Mouse (Mus musculus) NIH3T3 (cell line): ENCODE results near the gene Tns3.

Experiments used
- DNase-seq: peaks from one replicate; pipeline ENCODE4 v3.0.0-alpha.2; 2012; ENCODE audit warnings: low read depth

Gene Tns3

DNA sequence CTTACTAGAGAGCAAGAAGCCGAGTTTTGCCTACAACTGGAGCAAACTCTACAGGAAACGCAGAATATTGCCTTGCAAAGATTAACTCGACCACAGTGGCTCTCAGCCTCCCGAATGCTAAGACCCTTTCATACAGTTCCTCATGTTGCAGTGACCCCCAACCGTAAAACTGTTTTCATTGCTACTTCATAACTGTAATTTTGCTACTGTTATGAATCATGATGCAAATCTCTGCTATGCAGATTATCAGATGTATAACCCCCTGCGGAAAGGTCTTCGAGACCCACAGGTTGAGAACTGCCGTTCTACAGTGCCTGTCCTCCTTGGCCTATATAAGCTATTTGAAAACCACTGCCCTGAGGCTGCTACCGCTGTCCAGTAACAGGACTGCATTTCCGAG, 46.0 kb downstream of the Tns3 start:
- DNase-seq: no peak

DNA sequence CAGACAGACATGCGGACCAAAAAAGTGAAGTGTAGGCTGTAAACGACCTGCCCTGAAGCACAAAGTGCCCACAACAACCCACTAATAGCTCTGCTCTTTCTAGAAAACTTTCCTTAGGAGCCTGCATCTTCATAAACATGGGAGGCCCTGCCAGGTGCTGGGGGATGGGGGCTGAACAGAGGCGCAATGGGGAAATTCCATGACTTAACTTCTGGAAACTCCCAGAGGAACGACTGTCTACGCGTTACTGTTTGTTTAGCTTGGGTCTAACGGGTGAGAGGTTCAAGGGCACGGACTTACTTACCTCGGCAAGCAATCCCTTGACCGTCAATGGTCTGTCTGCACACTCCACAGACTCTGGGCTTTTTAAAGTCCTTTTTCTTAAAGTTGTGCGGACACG, 48.9 kb downstream of the Tns3 start:
- peak; percentile 31 for DNase-seq

DNA sequence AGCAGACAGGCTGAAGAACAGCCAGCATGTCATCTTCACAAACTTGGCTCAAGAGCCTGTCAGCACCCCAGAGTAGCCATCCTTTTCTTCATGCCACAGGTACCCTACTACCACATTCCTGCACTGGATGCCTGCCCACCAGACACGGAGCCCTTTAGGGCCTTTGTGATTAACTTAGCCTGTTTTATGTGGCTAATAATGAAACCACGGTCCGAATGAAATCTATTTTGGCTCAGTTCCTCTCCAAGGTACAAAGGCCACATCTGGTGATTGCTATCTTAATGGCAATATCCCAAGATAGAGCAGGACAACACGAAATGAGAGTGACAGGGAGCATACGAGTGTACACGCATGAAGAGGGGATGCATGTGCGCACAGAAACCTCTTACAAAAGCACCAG, 53.9 kb downstream of the Tns3 start:
- DNase-seq: no peak

DNA sequence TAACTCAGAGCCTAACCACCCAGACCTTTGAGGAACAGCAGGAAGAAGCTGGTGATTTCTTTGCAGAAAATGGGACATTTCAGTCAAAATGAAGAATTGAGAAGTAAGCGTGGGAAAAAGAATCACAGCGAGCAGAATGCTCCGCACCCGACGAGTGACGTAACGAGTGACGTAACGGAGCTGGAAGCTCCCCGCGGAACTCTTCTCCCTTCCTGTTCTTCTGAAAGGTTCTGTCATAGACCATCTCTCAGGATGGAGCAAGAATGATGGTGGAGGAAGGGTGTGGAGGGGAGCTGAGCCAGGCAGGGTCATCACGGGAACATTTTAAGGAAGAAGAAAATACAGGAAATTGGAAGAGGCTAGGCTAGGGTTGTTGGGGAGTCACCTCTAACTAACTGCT, 54.5 kb downstream of the Tns3 start:
- DNase-seq: no peak

DNA sequence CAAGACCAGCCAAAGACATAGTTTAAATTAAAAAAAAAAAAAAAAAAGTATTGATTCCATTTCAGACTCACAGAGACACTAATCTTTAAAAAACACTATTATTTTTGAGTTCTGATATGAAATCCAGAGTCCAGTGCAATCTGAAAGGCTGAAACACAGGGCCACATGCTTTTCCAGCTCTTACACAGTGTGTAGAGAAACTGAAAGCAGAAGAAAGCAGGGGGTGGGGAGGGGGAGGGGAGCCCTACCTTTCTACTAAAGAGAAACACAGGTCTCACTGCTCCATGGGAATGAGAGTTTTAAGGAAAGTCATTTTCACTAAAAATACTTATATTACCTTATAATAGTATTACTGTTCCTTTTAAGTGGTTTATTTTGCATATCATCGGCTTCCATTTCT, 57.2 kb downstream of the Tns3 start:
- no peak for DNase-seq

DNA sequence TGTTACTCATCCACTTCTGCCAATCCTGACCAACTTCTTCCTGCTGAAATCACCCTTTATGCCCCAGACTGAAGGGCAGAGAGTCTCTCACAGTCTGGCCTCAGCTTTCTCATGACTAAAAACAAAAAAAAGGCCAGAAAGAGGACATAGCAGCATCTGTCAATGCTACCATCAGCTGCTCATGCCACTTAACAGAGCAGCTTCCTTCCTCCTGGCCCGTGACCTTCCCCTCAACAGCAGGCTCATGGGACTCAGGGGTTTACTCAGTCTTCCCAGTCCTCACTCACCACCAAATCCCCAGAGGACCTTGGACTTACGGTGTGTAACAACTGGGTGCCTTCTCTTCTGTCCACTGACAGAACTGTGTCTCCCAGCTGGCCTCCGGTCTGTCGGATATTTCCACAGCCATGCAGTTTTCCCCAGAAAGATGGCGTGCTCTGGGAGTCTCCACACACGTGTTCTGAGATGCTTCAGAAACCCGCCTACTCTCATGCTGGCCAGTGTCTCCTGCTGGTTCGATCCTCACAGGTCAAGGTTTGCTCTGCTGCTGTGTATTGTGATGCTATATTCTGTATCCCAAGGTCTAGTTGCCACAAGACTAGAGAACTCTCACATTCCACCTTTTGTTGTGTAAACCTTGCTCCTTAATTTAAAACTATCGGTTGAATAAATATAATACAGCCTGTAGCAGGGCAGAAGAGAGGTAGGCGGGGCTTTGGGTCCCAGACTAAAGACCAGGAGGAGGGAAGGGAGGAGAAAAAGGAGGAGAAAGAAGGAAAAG, 59.4 kb downstream of the Tns3 start:
- no peak for DNase-seq

DNA sequence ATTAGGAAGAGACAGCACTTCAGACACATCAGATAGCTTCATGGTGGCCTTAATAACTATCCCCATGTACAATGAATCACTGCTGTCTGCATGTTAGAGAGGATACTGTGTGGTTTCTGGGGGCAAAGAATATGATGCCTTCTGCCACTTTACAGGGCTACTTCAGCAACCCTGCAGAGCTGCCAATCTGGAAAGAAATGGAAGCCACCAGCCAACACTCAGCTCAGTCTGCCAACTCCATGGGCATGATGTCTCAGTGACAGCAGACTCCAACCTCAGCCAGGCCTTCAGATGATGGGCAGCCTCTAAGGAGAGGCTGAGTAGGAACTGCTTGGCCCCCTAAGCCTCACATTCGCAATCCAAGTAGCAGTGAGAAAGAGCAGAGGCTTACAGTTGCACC, 61.7 kb downstream of the Tns3 start:
- DNase-seq: no peak

DNA sequence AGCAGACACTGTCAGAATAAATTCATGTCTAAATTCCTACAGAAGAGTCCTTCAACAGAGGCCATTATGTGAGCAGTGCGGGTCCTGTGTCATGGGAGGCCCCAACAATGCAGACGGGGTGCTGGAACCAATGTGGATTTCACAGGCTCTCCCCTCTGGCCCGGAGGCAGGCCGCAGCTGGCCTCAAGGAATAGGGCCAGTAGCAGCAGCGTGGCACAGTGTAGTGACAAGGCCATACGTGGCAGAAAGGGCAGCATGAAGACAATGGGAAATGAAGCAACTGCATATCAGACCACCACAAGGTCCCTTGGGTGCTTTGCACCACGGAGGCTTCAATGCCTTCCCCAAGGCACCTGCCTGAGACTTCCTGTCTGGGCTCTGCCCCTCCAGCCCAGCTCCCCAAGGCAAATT, 62.9 kb downstream of the Tns3 start:
- DNase-seq: no peak

DNA sequence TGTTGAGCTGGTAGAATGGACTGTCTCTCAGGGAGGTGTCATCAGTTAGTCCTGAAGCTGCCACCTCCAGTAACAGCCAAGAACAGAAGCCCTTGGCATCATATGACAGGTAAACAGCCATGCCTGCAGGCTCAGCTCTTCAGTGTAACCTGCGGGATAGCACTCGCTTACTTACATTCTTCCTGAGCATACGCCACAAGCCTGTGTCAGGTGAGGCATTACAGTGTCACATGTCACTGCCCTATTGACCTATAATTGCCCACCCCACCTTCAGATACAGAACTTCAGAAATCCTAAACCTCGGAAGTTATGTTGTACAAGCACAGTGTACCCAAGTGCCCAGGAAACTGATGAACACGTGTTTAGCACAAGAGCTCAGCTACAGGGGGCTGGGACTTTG, 68.7 kb downstream of the Tns3 start:
- no peak for DNase-seq

DNA sequence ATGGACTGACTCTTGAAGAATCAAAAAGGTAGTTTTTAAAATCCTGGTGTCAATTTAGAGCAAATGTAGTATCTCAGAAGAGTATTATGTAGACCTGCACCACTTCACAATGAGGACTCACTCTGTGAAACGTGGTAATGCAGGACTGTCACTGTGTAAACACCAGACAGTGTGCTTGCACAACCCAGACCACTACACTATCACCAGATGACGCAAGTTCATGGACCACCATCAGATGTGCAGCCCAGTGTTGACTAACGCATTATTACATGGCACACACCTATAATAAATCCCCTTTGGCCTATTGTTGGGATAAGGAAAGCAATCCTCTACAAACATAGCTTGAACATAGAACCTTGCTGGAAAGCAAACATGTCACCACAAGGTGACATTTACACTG, 71.2 kb downstream of the Tns3 start:
- DNase-seq: no peak

DNA sequence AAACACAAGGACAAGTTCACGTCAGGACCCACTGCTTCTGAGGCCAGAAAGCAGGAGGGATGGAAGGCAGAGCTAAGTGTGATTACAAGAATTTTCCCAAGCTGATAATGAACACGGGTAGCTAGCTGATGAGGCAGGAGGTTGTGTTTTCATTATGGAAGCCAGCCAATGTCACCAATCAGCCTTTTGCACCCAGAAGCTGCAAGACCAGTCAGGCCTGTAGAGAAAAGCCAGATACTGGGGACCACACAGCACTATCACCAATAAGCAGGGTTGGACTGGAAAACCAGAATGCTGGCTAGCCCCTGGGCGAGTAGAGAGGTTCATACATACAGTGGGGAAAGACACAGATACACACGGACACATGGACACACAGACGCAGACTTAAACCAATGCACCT, 73.1 kb downstream of the Tns3 start:
- no peak for DNase-seq

DNA sequence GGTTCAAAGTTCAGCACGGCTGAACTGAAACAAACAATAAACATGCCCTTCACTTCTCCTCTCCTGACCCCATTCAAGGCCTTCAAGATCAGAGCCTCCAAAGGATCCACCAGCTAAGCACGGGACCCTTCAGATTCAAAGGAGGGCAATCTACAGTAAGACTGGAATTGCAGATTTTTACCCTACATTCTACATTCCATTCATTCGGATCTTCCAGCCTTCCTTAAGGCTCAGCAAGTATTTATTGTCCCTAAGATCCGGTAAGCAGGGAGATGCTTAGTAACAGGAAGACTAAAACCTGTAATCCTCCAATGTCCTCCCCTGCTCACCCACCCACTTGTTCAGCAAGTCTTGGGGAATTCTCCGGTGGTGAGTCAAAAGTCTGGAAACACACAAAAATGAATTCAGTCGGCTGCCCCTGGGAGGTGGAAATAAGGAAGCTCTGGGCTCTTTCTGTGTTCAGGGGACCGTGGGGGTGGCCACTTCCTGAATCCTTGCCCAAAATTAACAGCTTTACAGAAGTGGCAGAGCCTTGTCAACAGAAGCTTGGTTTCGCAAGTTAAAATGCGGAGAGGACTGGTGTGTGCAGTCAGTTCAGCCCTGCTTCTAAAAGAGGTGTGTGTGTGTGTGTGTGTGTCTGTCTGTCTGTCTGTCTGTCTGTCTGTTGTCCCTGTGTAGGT, 75.0 kb downstream of the Tns3 start:
- peak; percentile 74 for DNase-seq

DNA sequence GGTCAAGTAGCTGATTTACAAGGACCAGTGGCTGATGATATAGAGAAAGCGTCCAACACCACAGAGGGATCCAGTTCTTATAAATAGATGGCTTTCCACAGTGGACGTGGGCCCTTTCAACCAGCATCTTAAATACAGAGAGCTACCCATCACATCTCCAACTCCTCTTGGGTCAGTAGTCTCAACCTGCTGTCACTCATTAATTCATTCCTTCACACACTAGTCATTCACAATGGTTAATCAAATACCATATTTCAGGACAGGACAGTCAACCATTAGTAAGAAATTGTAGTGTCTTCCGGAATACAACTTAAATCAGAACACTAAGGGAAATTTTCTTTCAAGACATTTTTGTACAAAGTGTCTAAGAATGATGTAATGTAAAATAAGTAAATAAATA, 76.4 kb downstream of the Tns3 start:
- no peak for DNase-seq

DNA sequence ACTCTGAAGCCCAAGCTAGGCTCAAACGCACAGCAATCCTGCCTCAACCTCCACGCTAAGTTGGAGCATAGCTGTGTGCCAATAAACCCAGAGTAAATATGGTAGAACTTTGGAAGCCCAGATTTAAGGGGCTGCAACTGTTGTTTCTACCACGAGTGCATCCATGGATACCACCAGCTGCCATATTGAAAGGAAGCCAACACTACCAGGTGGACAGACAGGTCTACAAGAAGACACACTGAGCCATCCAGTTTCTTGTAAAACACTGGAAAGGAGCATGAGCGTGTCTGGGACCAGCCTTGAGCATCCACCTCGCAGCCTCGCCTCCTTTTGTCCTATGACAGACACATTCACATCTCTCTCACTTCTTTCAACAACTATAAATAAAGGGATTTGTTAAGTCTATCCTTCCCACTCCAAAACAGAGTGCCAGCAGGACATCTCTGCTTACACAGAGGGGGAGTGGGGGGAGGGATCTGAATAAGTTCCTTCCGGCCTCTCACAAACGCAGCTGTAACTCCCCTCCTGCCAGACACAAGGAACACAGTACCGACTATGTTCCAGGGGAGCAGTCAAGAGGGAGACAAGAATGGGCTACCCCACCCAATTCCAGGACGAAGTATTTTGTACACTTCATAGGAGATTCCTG, 77.2 kb downstream of the Tns3 start:
- no peak for DNase-seq

DNA sequence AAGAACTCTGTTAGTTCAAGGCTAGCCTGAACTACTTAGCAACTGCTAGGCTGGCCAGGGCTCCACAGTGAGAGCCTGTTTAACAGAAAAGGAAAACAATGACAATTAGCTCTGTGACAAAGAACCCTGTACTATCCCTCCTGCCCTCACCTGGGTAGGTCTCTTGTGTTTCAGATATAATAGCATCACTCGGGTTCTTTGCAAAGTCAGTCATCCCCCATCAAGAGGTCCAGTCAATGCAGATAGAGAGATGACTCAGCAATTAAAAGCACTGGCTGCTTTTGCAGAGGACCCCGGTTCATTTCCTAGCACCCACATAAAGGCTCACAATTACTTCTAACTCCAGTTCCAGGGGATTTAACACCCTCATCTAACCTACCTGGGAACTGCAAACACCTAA, 78.0 kb downstream of the Tns3 start:
- DNase-seq: no peak

DNA sequence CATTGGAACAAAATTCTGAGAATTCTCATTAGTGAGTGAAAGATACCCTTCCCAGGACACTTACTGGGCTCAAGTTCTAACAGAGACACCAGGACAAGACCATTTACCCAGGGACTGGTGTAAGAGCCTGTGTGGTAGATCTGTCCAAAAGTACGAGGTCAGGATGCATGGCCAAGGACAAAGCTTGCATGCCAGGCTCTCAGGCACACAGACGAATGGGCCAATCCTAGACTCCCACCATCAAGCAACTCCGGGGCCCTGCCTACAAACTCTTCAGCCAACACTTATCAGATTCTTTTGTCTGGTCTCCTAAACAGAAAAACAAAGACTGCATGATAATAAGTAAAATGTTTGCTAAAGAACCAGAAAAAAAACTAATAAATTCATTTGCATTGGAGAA, 78.6 kb downstream of the Tns3 start:
- DNase-seq: no peak

DNA sequence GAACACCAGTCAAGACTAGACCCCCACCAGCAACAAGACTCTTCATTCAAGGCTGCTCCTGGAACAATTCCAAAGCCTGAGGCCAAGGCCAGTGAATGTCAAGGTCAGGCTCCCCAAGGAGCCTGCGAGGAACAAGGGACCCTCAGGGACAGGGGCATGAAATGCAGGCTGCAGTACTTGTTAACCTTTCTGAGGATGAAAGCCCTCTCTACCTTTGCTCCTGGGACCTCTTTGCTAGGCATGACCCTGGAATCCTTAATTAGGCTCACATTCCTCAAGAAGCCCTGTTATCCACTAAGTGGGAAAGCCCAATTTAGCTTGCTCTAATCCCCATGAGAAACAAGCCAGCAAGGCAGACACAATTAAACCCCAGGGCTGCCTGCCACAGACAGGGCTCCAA, 79.4 kb downstream of the Tns3 start:
- DNase-seq: no peak

DNA sequence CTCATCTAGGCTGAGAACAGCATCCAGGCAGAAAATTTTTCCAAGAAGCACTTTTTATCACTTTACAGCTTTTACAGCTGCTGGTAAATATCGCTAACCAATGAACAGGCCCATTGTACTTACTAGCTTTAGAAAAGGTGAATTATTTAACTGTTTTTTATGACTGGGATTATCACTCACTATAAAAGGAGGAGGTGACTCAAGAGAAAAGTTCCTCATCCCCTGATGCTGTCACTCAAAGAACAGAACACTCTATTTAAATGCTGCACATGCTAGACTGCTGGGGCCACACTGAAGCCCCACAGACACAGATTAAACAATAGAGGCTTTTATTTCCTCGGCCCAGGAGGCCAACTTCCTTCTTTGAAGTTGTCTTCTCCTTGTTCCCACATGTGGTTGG, 80.0 kb downstream of the Tns3 start:
- DNase-seq: no peak

DNA sequence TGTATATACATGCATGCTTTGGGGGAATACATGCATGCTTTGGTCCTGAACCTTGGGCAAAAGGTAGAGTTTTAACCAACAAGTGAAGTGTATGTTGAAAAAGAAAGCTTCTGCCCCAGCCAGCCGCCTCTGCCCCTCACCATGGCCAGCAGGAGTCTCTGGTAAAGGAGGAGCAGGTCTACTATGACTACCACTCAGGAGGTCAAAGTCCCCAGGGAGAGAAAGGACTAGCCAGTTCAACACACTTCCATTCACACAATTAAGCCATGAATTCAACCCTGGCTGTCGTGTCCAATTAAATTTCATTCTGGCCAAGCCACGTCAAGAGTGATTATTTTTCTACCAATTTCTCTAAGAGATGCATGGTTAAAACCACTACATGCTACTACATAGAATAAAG, 81.2 kb downstream of the Tns3 start:
- DNase-seq: no peak

DNA sequence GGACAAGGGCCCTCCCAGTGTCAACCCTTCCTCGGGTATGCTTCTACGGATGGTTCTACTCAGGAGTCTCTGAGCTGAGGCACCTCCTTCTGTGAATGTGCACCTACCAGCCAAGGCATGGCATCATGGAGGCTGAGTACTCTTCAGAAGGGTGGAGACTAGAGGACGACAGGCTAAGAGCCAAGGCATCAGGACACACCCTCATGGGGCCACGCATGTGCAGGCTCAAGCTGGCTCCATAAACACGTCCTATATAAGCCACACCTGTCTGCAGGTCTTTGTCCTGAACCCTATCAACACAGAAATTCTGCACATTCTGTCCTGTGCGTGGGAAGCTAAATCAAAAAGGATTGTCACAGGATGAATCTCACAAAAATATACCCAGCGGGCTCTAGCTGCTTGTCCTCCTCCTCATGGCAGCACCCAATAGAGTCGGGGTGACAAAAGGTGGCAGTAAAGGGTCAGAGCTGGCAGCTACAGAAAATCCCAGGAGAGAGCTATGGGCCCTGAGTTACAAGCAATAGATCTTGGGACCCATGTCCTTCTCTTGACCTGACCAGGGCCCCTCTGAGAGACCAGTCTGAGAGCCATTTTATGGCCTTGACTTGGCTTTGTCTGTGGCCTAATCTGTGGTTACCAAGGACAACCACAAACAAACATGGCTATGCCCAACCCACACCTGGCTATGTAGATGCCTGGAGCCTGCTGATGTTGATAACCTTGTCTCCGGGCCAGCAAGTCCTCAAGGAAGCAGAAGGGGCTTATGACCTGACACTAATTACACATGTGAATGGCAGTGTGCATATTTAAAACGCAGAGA, 82.0 kb downstream of the Tns3 start:
- no peak for DNase-seq

DNA sequence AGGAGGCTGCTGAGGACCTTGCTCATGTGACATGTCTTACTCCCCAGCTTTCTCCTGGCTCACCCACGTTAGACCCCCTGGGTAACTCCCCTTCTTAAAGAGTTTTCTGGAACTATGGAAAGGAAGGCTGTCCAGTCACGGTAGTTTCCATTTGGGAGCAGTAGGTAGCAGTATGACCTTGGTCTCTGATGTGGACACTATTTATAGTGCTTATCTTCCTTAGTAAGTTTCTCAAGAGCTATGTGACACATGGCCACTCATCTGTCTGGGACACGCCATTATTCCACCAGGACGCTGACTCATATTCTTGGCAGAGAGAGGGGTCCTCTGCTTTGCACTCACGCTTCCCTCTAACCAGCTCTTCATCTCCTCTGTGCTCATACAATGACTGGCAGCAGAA, 84.5 kb downstream of the Tns3 start:
- DNase-seq: peak; percentile 72
